Mouse (Mus musculus) heart, embryonic 11.5 days (tissue): Measurements from ENCODE around the gene Imp3. TPM values are rescaled to one million over a fixed set of nuclear protein-coding genes. Genes with fewer than 3 reads are reported as not detected.
A peak's percentile ranks its signal among the peaks of the same experiment; 100 is the strongest.
"Not testable (repeated sequence)": the region's sequence is repeated elsewhere in the genome, so short reads cannot be mapped to it uniquely, and the experiment has no call there.

Source experiments
- ATAC-seq: fragments of 200-750 bp; cut with Nextera tagmentation; replicated peaks from 2 replicates; pipeline ENCODE4 v1.8.0; 2017; ENCODE audit warnings: moderate library complexity; ENCODE audit not compliant: insufficient number of reproducible peaks, low FRiP score, low TSS enrichment
- H3K27ac ChIP-seq: fragments of 300-500 bp; sonication (generic); 2 replicates; pipeline ENCODE4 v1.5.1; 2014; ENCODE audit warnings: mild to moderate bottlenecking, low read depth, low read length
- H3K27me3 ChIP-seq: fragments of 300-500 bp; sonication (generic); 2 replicates; pipeline ENCODE4 v1.6.1; 2014; ENCODE audit warnings: mild to moderate bottlenecking, low read length, mixed read lengths; ENCODE audit not compliant: control insufficient read depth, insufficient read depth
- H3K36me3 ChIP-seq: fragments of 300-500 bp; sonication (generic); 2 replicates; pipeline ENCODE4 v1.6.1; 2014; ENCODE audit warnings: mild to moderate bottlenecking, low read length, moderate library complexity, mixed read lengths; ENCODE audit not compliant: control insufficient read depth, insufficient read depth
- H3K4me1 ChIP-seq: fragments of 300-500 bp; sonication (generic); 2 replicates; pipeline ENCODE4 v1.6.1; 2014; ENCODE audit warnings: low read length; ENCODE audit not compliant: control insufficient read depth, insufficient read depth
- H3K4me2 ChIP-seq: fragments of 300-500 bp; sonication (generic); 2 replicates; pipeline ENCODE4 v1.6.1; 2014; ENCODE audit warnings: mild to moderate bottlenecking, moderate library complexity
- H3K4me3 ChIP-seq: fragments of 300-500 bp; sonication (generic); 2 replicates; pipeline ENCODE4 v1.5.1; 2014; ENCODE audit warnings: low read depth, low read length
- H3K9ac ChIP-seq: fragments of 300-500 bp; sonication (generic); 2 replicates; pipeline ENCODE4 v1.6.1; 2014; ENCODE audit warnings: mild to moderate bottlenecking, low read depth, low read length, moderate library complexity
- H3K9me3 ChIP-seq: fragments of 300-500 bp; sonication (generic); replicated peaks from 2 replicates; pipeline ENCODE4 v1.6.1; 2016; ENCODE audit warnings: low read length; ENCODE audit not compliant: control insufficient read depth
- WGBS: fragments of 180-500 bp; shearing (Covaris S2); extraction: QIAGEN DNeasy Blood & Tissue Kit; methylation state at CpG from one replicate; pipeline ENCODE4 v1.1.7; 2014; ENCODE audit not compliant: insufficient replicate concordance; 5-methylcytosine and 5-hydroxymethylcytosine counted together
- polyA plus RNA-seq: library from polyadenylated mRNA; unstranded; fragments of >200 nt; fragmentation: Nextera tagmentation; extraction: Ambion mirVana; gene quantifications from 2 replicates; pipeline ENCODE4 v1.2.1, GENCODE M21; 2014

The Imp3 gene
- polyA plus RNA-seq, 1 experiment from 2014 or later: 65.6 TPM

GRCm38 (mm10) chr9:56938374-56938773 lies 1.1 kb downstream of the Imp3 start:
- 2% methylated on average over 7 of the region's 7 CpGs for WGBS
- Histone ChIP-seq H3K4me1 (peaks cover 12% of the 10 kb centered on the region), H3K9me3 (no peaks in the 10 kb centered on the region), H3K27me3 (no peaks in the 10 kb centered on the region), H3K36me3 (no peaks in the 10 kb centered on the region), H3K4me2 (peak overlapping the region; percentile 90), H3K4me3 (peak overlapping the region; percentile 79), H3K9ac (peak overlapping the region; percentile 87), H3K27ac (peak overlapping the region; percentile 82; the same call in 1 of the 2 replicates)
- no peak for ATAC-seq

GRCm38 (mm10) chr9:56947481-56947880 lies 10.2 kb downstream of the Imp3 start:
- H3K27ac ChIP-seq, H3K27me3 ChIP-seq, ATAC-seq, H3K4me2 ChIP-seq, H3K36me3 ChIP-seq, H3K9ac ChIP-seq, H3K4me3 ChIP-seq, H3K9me3 ChIP-seq, H3K4me1 ChIP-seq: not testable (repeated sequence)
- 18% methylated on average over 3 of the region's 3 CpGs for WGBS

GRCm38 (mm10) chr9:56948699-56949098 lies 11.4 kb downstream of the Imp3 start:
- H3K9ac ChIP-seq, H3K27ac ChIP-seq, H3K27me3 ChIP-seq, H3K4me3 ChIP-seq, ATAC-seq, H3K36me3 ChIP-seq, H3K9me3 ChIP-seq, H3K4me2 ChIP-seq, H3K4me1 ChIP-seq: not testable (repeated sequence)
- WGBS: 71% methylated on average over 5 of the region's 5 CpGs

- 23% methylated on average over 13 of the region's 13 CpGs for WGBS
- Histone ChIP-seq H3K9me3 (no peaks in the 10 kb centered on the region), H3K36me3 (no peaks in the 10 kb centered on the region), H3K4me2 (peak overlapping the region; percentile 58), H3K27ac (0 out of 2 replicates have a peak overlapping the region, but pooled peaks have one; percentile 15), H3K4me1 (peaks cover 5% of the 10 kb centered on the region), H3K9ac (peak overlapping the region; percentile 40), H3K27me3 (no peaks in the 10 kb centered on the region), H3K4me3 (peak overlapping the region; percentile 29)
- ATAC-seq: no peak
These were observed 12.5 kb downstream of the Imp3 start for GRCm38 (mm10) chr9:56949767-56950166.

- Histone ChIP-seq H3K4me3 (peak within 1 kb of the TSS; percentile 54), H3K9me3 (no peaks in the 10 kb centered on the region), H3K27me3 (no peaks in the 10 kb centered on the region), H3K27ac (peak within 1 kb of the TSS; percentile 86), H3K9ac (peak within 1 kb of the TSS; percentile 94), H3K36me3 (no peaks in the 10 kb centered on the region), H3K4me1 (peaks cover 5% of the 10 kb centered on the region), H3K4me2 (peak within 1 kb of the TSS; percentile 88)
- ATAC-seq: peak; percentile 100
- under 1% methylated on average over 50 of the region's 50 CpGs for WGBS
These were observed 13.4 kb downstream of the Imp3 start, which contains the start of gene Snupn for GRCm38 (mm10) chr9:56950414-56951400. Snupn (plus strand) TSS chr9:56950878.

- H3K4me3 ChIP-seq: no peak overlapping the region
- no peak overlapping the region for H3K27ac ChIP-seq
- no peaks in the 10 kb centered on the region for H3K9me3 ChIP-seq
- H3K36me3 ChIP-seq: no peaks in the 10 kb centered on the region
- ATAC-seq: no peak
- H3K9ac ChIP-seq: no peak overlapping the region
- H3K27me3 ChIP-seq: no peaks in the 10 kb centered on the region
- no peak overlapping the region for H3K4me2 ChIP-seq
- peaks cover 5% of the 10 kb centered on the region for H3K4me1 ChIP-seq
- 94% methylated on average over 1 of the region's 1 CpGs for WGBS
These were observed 16.3 kb downstream of the Imp3 start for GRCm38 (mm10) chr9:56953562-56953961.

GRCm38 (mm10) chr9:56956966-56957675 lies 19.8 kb downstream of the Imp3 start:
- 72% methylated on average over 7 of the region's 7 CpGs for WGBS
- H3K27ac ChIP-seq: no peak overlapping the region
- H3K27me3 ChIP-seq: no peaks in the 10 kb centered on the region
- H3K4me2 ChIP-seq: no peak overlapping the region
- no peak overlapping the region for H3K4me3 ChIP-seq
- no peaks in the 10 kb centered on the region for H3K9me3 ChIP-seq
- H3K36me3 ChIP-seq: no peaks in the 10 kb centered on the region
- H3K4me1 ChIP-seq: no peaks in the 10 kb centered on the region
- H3K9ac ChIP-seq: no peak overlapping the region
- no peak for ATAC-seq

- H3K9ac ChIP-seq: no peak overlapping the region
These were observed 21.4 kb downstream of the Imp3 start for GRCm38 (mm10) chr9:56958689-56959088.

More at GRCm38 (mm10) chr9:56958689-56959088, 21.4 kb downstream of the Imp3 start:
- Histone ChIP-seq H3K4me3 (no peak overlapping the region), H3K4me1 (no peaks in the 10 kb centered on the region), H3K4me2 (no peak overlapping the region), H3K9me3 (no peaks in the 10 kb centered on the region), H3K36me3 (peaks cover 2% of the 10 kb centered on the region; the same call in 1 of the 2 replicates), H3K27me3 (no peaks in the 10 kb centered on the region), H3K27ac (no peak overlapping the region)
- ATAC-seq: no peak
- 84% methylated on average over 2 of the region's 2 CpGs for WGBS
